Mouse (Mus musculus) forebrain, embryonic 11.5 days (tissue): ENCODE measurements around the gene Cdkal1. TPM values are rescaled to one million over a fixed set of nuclear protein-coding genes. Genes with fewer than 3 reads are reported as not detected.

Source experiments
- ATAC-seq: fragments of 200-750 bp; cut with Nextera tagmentation; replicated peaks from 2 replicates; pipeline ENCODE4 v1.8.0; 2017; ENCODE audit warnings: moderate TSS enrichment; ENCODE audit not compliant: low FRiP score
- DNase-seq: peaks from one replicate; pipeline ENCODE4 v3.0.0-alpha.2; 2017; ENCODE audit warnings: low spot score
- H3K27ac ChIP-seq: fragments of 300-500 bp; sonication (generic); 2 replicates; pipeline ENCODE4 v1.5.1; 2014; ENCODE audit warnings: low read depth, low read length
- H3K27me3 ChIP-seq: fragments of 300-500 bp; sonication (generic); 2 replicates; pipeline ENCODE4 v1.6.1; 2014; ENCODE audit warnings: mild to moderate bottlenecking, low read length, mixed read lengths; ENCODE audit not compliant: control insufficient read depth, insufficient read depth
- H3K36me3 ChIP-seq: fragments of 300-500 bp; sonication (generic); 2 replicates; pipeline ENCODE4 v1.6.1; 2014; ENCODE audit warnings: mild to moderate bottlenecking, low read length, moderate library complexity, mixed read lengths; ENCODE audit not compliant: control insufficient read depth, insufficient read depth
- H3K4me1 ChIP-seq: fragments of 300-500 bp; sonication (generic); replicated peaks from 2 replicates; pipeline ENCODE4 v1.6.1; 2014; ENCODE audit warnings: low read length, mixed read lengths; ENCODE audit not compliant: control insufficient read depth, insufficient read depth
- H3K4me2 ChIP-seq: fragments of 300-500 bp; sonication (generic); 2 replicates; pipeline ENCODE4 v1.6.1; 2014; ENCODE audit warnings: low read depth, mild to moderate bottlenecking, low read length, moderate library complexity, mixed read lengths; ENCODE audit not compliant: severe bottlenecking
- H3K4me3 ChIP-seq: fragments of 300-500 bp; sonication (generic); 2 replicates; pipeline ENCODE4 v1.5.1; 2014; ENCODE audit warnings: low read depth, low read length
- H3K9ac ChIP-seq: fragments of 300-500 bp; sonication (generic); 2 replicates; pipeline ENCODE4 v1.6.1; 2014; ENCODE audit warnings: low read length
- H3K9me3 ChIP-seq: fragments of 300-500 bp; sonication (generic); 2 replicates; pipeline ENCODE4 v1.6.1; 2016; ENCODE audit warnings: low read length, mixed read lengths; ENCODE audit not compliant: control insufficient read depth
- WGBS: fragments of 180-500 bp; shearing (Covaris S2); extraction: QIAGEN DNeasy Blood & Tissue Kit; methylation state at CpG from one replicate; pipeline ENCODE4 v1.1.7; 2014; 5-methylcytosine and 5-hydroxymethylcytosine counted together
- polyA plus RNA-seq: library from polyadenylated mRNA; unstranded; fragments of >200 nt; fragmentation: Nextera tagmentation; extraction: Ambion mirVana; gene quantifications from 2 replicates; pipeline ENCODE4 v1.2.1, GENCODE M21; 2014

Gene Cdkal1
- polyA plus RNA-seq, 1 experiment from 2014 or later = 38.9 TPM

- Histone ChIP-seq H3K27me3 (no peaks in the 10 kb centered on the region), H3K4me3 (no peak overlapping the region), H3K4me1 (no peaks in the 10 kb centered on the region), H3K36me3 (no peaks in the 10 kb centered on the region), H3K9ac (no peak overlapping the region), H3K27ac (no peak overlapping the region), H3K9me3 (no peaks in the 10 kb centered on the region), H3K4me2 (no peak overlapping the region)
- DNase-seq (no peak), ATAC-seq (no peak)
- 56% methylated on average over 4 of the region's 4 CpGs for WGBS
These were observed 669.9 kb downstream of the Cdkal1 start for GRCm38 (mm10) chr13:29185545-29185944.

GRCm38 (mm10) chr13:29184545-29184944, 670.9 kb downstream of the Cdkal1 start:
- Histone ChIP-seq H3K4me2 (no peak overlapping the region), H3K9me3 (no peaks in the 10 kb centered on the region), H3K27me3 (no peaks in the 10 kb centered on the region), H3K4me1 (no peaks in the 10 kb centered on the region), H3K27ac (no peak overlapping the region), H3K36me3 (no peaks in the 10 kb centered on the region), H3K4me3 (no peak overlapping the region), H3K9ac (no peak overlapping the region)
- WGBS = 77% methylated on average over 2 of the region's 2 CpGs
- no peak for DNase-seq
- ATAC-seq = no peak

GRCm38 (mm10) chr13:29179861-29180260, 675.6 kb downstream of the Cdkal1 start:
- Histone ChIP-seq H3K9me3 (no peaks in the 10 kb centered on the region), H3K4me3 (no peak overlapping the region), H3K4me2 (no peak overlapping the region), H3K9ac (no peak overlapping the region), H3K36me3 (no peaks in the 10 kb centered on the region), H3K4me1 (no peaks in the 10 kb centered on the region), H3K27ac (no peak overlapping the region), H3K27me3 (no peaks in the 10 kb centered on the region)
- 91% methylated on average over 4 of the region's 4 CpGs for WGBS
- ATAC-seq (no peak), DNase-seq (no peak)

- H3K9me3 ChIP-seq = no peaks in the 10 kb centered on the region
- H3K27me3 ChIP-seq = no peaks in the 10 kb centered on the region
- no peaks in the 10 kb centered on the region for H3K4me1 ChIP-seq
- DNase-seq = no peak
- 95% methylated on average over 4 of the region's 4 CpGs for WGBS
- no peak overlapping the region for H3K27ac ChIP-seq
- no peak overlapping the region for H3K4me3 ChIP-seq
- no peak for ATAC-seq
- H3K9ac ChIP-seq = no peak overlapping the region
- no peaks in the 10 kb centered on the region for H3K36me3 ChIP-seq
- H3K4me2 ChIP-seq = no peak overlapping the region
These were observed 676.2 kb downstream of the Cdkal1 start for GRCm38 (mm10) chr13:29179260-29179659.

- WGBS = 75% methylated on average over 5 of the region's 5 CpGs
- no peak for ATAC-seq
- H3K4me1 ChIP-seq = no peaks in the 10 kb centered on the region
These were observed 677.5 kb downstream of the Cdkal1 start for GRCm38 (mm10) chr13:29177889-29178486.

GRCm38 (mm10) chr13:29169356-29169755, 686.1 kb downstream of the Cdkal1 start:
- H3K4me1 ChIP-seq = 0 out of 2 replicates have a peak, but pooled peaks cover 2% of the 10 kb centered on the region
- no peaks in the 10 kb centered on the region for H3K27me3 ChIP-seq
- ATAC-seq (no peak), DNase-seq (no peak)
- H3K36me3 ChIP-seq = no peaks in the 10 kb centered on the region
- H3K4me3 ChIP-seq = no peak overlapping the region
- no peak overlapping the region for H3K27ac ChIP-seq
- no peaks in the 10 kb centered on the region for H3K9me3 ChIP-seq
- H3K4me2 ChIP-seq = no peak overlapping the region
- no peak overlapping the region for H3K9ac ChIP-seq
- 63% methylated on average over 1 of the region's 1 CpGs for WGBS

More at GRCm38 (mm10) chr13:29177889-29178486, 677.5 kb downstream of the Cdkal1 start:
- H3K27ac ChIP-seq = no peak overlapping the region
- no peaks in the 10 kb centered on the region for H3K36me3 ChIP-seq
- no peak overlapping the region for H3K4me2 ChIP-seq
- no peak overlapping the region for H3K4me3 ChIP-seq
- H3K27me3 ChIP-seq = no peaks in the 10 kb centered on the region
- no peak for DNase-seq
- H3K9ac ChIP-seq = no peak overlapping the region
- no peaks in the 10 kb centered on the region for H3K9me3 ChIP-seq

GRCm38 (mm10) chr13:29164845-29165524, 690.5 kb downstream of the Cdkal1 start:
- WGBS = 40% methylated on average over 15 of the region's 15 CpGs
- no peak for DNase-seq

GRCm38 (mm10) chr13:29162867-29163514, 692.5 kb downstream of the Cdkal1 start:
- ATAC-seq (no peak), DNase-seq (no peak)
- Histone ChIP-seq H3K9me3 (no peaks in the 10 kb centered on the region; the same call in 1 of the 2 replicates), H3K27me3 (no peaks in the 10 kb centered on the region), H3K4me3 (no peak overlapping the region), H3K27ac (no peak overlapping the region), H3K36me3 (no peaks in the 10 kb centered on the region), H3K4me1 (0 out of 2 replicates have a peak, but pooled peaks cover 2% of the 10 kb centered on the region), H3K9ac (no peak overlapping the region), H3K4me2 (no peak overlapping the region)
- 92% methylated on average over 2 of the region's 2 CpGs for WGBS

More at GRCm38 (mm10) chr13:29164845-29165524, 690.5 kb downstream of the Cdkal1 start:
- ATAC-seq = no peak
- H3K4me3 ChIP-seq = no peak overlapping the region
- no peak overlapping the region for H3K4me2 ChIP-seq
- H3K9ac ChIP-seq = no peak overlapping the region
- no peaks in the 10 kb centered on the region for H3K36me3 ChIP-seq
- no peaks in the 10 kb centered on the region; the same call in 1 of the 2 replicates for H3K9me3 ChIP-seq
- H3K27me3 ChIP-seq = no peaks in the 10 kb centered on the region
- 0 out of 2 replicates have a peak, but pooled peaks cover 2% of the 10 kb centered on the region for H3K4me1 ChIP-seq
- H3K27ac ChIP-seq = no peak overlapping the region
